Mouse (Mus musculus): ENCODE data around the gene Eme2. TPM values are rescaled to one million over a fixed set of nuclear protein-coding genes. Genes with fewer than 3 reads are reported as not detected.

Gene Eme2
- total and polyA plus RNA-seq, 2 experiments, result 20.5 to 31.2 TPM

GRCm38 (mm10) chr17:24929506-24929905, 34.6 kb upstream of the Eme2 start:
- peaks cover 14% of the 10 kb centered on the region for H3K36me3 ChIP-seq (ENCODE audit: control insufficient read depth, insufficient read depth, low read length)
- peaks cover 9% of the 10 kb centered on the region; the same call in 1 of the 2 replicates for H3K79me2 ChIP-seq (ENCODE audit: control insufficient read depth, insufficient read depth, low read length)
- H3K27ac ChIP-seq (replicated peaks; ENCODE audit: insufficient read depth, low read depth, low read length), result no peak overlapping the region
- 86% methylated on average over 1 of the region's 1 CpGs for WGBS
- H3K9ac ChIP-seq (ENCODE audit: low read depth, low read length), result no peak overlapping the region
- H3K4me1 ChIP-seq (ENCODE audit: control insufficient read depth, insufficient read depth, low read length), result peaks cover 2% of the 10 kb centered on the region; the same call in 1 of the 2 replicates
- no peak overlapping the region for H3K4me3 ChIP-seq (ENCODE audit: insufficient read depth, low read depth, low read length)
- no peaks in the 10 kb centered on the region for H3K27me3 ChIP-seq (ENCODE audit: control insufficient read depth, insufficient read depth, low read length)
- TF ChIP-seq CTCF (IDR thresholded peaks at IDR 0.05; ENCODE audit: low read depth, low read length) (no peak), POLR2A (IDR thresholded peaks at IDR 0.05; ENCODE audit: extremely low read depth, insufficient read depth, low read length) (no peak)
- DNase-seq (ENCODE audit: extremely low read depth, low read depth, low spot score), result no peak

- Histone ChIP-seq H3K36me3 (ENCODE audit: control insufficient read depth, insufficient read depth, low read length) (peaks cover 49% of the 10 kb centered on the region), H3K9ac (ENCODE audit: low read depth, low read length) (no peak overlapping the region), H3K4me3 (ENCODE audit: insufficient read depth, low read depth, low read length) (no peak overlapping the region), H3K4me1 (ENCODE audit: control insufficient read depth, insufficient read depth, low read length) (no peaks in the 10 kb centered on the region), H3K27ac (replicated peaks; ENCODE audit: insufficient read depth, low read depth, low read length) (no peak overlapping the region), H3K79me2 (ENCODE audit: control insufficient read depth, insufficient read depth, low read length) (no peaks in the 10 kb centered on the region; the same call in 1 of the 2 replicates), H3K27me3 (ENCODE audit: control insufficient read depth, insufficient read depth, low read length) (no peaks in the 10 kb centered on the region)
- DNase-seq (ENCODE audit: extremely low read depth, low read depth, low spot score), result no peak
- WGBS, result 95% methylated on average over 1 of the region's 1 CpGs
- TF ChIP-seq POLR2A (IDR thresholded peaks at IDR 0.05; ENCODE audit: extremely low read depth, insufficient read depth, low read length) (no peak), CTCF (IDR thresholded peaks at IDR 0.05; ENCODE audit: low read depth, low read length) (no peak)
Measured at GRCm38 (mm10) chr17:24923246-24923645, 28.4 kb upstream of the Eme2 start.

GRCm38 (mm10) chr17:24913984-24914383, 19.1 kb upstream of the Eme2 start:
- no peak overlapping the region for H3K4me3 ChIP-seq (ENCODE audit: insufficient read depth, low read depth, low read length)
- no peak for DNase-seq (ENCODE audit: extremely low read depth, low read depth, low spot score)
- no peaks in the 10 kb centered on the region for H3K4me1 ChIP-seq (ENCODE audit: control insufficient read depth, insufficient read depth, low read length)
- peaks cover 51% of the 10 kb centered on the region for H3K36me3 ChIP-seq (ENCODE audit: control insufficient read depth, insufficient read depth, low read length)
- H3K9ac ChIP-seq (ENCODE audit: low read depth, low read length), result no peak overlapping the region
- no peaks in the 10 kb centered on the region for H3K27me3 ChIP-seq (ENCODE audit: control insufficient read depth, insufficient read depth, low read length)
- no peaks in the 10 kb centered on the region for H3K79me2 ChIP-seq (ENCODE audit: control insufficient read depth, insufficient read depth, low read length)
- TF ChIP-seq CTCF (IDR thresholded peaks at IDR 0.05; ENCODE audit: low read depth, low read length) (no peak), POLR2A (IDR thresholded peaks at IDR 0.05; ENCODE audit: extremely low read depth, insufficient read depth, low read length) (no peak)
- no peak overlapping the region for H3K27ac ChIP-seq (replicated peaks; ENCODE audit: insufficient read depth, low read depth, low read length)

GRCm38 (mm10) chr17:24907591-24907990, 12.7 kb upstream of the Eme2 start:
- peak; percentile 72 for DNase-seq (ENCODE audit: extremely low read depth, low read depth, low spot score)
- Histone ChIP-seq H3K27ac (replicated peaks; ENCODE audit: insufficient read depth, low read depth, low read length) (no peak overlapping the region), H3K36me3 (ENCODE audit: control insufficient read depth, insufficient read depth, low read length) (peaks cover 43% of the 10 kb centered on the region), H3K4me1 (ENCODE audit: control insufficient read depth, insufficient read depth, low read length) (peaks cover 4% of the 10 kb centered on the region; the same call in 1 of the 2 replicates), H3K4me3 (ENCODE audit: insufficient read depth, low read depth, low read length) (no peak overlapping the region), H3K27me3 (ENCODE audit: control insufficient read depth, insufficient read depth, low read length) (no peaks in the 10 kb centered on the region), H3K9ac (ENCODE audit: low read depth, low read length) (no peak overlapping the region), H3K79me2 (ENCODE audit: control insufficient read depth, insufficient read depth, low read length) (no peaks in the 10 kb centered on the region)
- 49% methylated on average over 2 of the region's 2 CpGs for WGBS
- TF ChIP-seq POLR2A (IDR thresholded peaks at IDR 0.05; ENCODE audit: extremely low read depth, insufficient read depth, low read length) (no peak), CTCF (IDR thresholded peaks at IDR 0.05; ENCODE audit: low read depth, low read length) (no peak)

- H3K27ac ChIP-seq (replicated peaks; ENCODE audit: insufficient read depth, low read depth, low read length), result no peak overlapping the region
- H3K4me1 ChIP-seq (ENCODE audit: control insufficient read depth, insufficient read depth, low read length), result peaks cover 4% of the 10 kb centered on the region; the same call in 1 of the 2 replicates
- no peaks in the 10 kb centered on the region for H3K27me3 ChIP-seq (ENCODE audit: control insufficient read depth, insufficient read depth, low read length)
- H3K36me3 ChIP-seq (ENCODE audit: control insufficient read depth, insufficient read depth, low read length), result peaks cover 32% of the 10 kb centered on the region
- DNase-seq (ENCODE audit: extremely low read depth, low read depth, low spot score), result no peak
- H3K4me3 ChIP-seq (ENCODE audit: insufficient read depth, low read depth, low read length), result no peak overlapping the region
- no peaks in the 10 kb centered on the region for H3K79me2 ChIP-seq (ENCODE audit: control insufficient read depth, insufficient read depth, low read length)
- no peak for TF ChIP-seq POLR2A (IDR thresholded peaks at IDR 0.05; ENCODE audit: extremely low read depth, insufficient read depth, low read length)
- no peak for TF ChIP-seq CTCF (IDR thresholded peaks at IDR 0.05; ENCODE audit: low read depth, low read length)
- WGBS, result 93% methylated on average over 9 of the region's 9 CpGs
- no peak overlapping the region for H3K9ac ChIP-seq (ENCODE audit: low read depth, low read length)
Measured at GRCm38 (mm10) chr17:24903767-24904166, 8.9 kb upstream of the Eme2 start.

- no peak for DNase-seq (ENCODE audit: extremely low read depth, low read depth, low spot score)
- Histone ChIP-seq H3K27ac (replicated peaks; ENCODE audit: insufficient read depth, low read depth, low read length) (no peak overlapping the region), H3K4me1 (ENCODE audit: control insufficient read depth, insufficient read depth, low read length) (peaks cover 4% of the 10 kb centered on the region; the same call in 1 of the 2 replicates), H3K36me3 (ENCODE audit: control insufficient read depth, insufficient read depth, low read length) (peaks cover 29% of the 10 kb centered on the region), H3K9ac (ENCODE audit: low read depth, low read length) (no peak overlapping the region), H3K27me3 (ENCODE audit: control insufficient read depth, insufficient read depth, low read length) (no peaks in the 10 kb centered on the region), H3K4me3 (ENCODE audit: insufficient read depth, low read depth, low read length) (no peak overlapping the region), H3K79me2 (ENCODE audit: control insufficient read depth, insufficient read depth, low read length) (no peaks in the 10 kb centered on the region)
- WGBS, result 77% methylated on average over 9 of the region's 9 CpGs
- no peak for TF ChIP-seq POLR2A (IDR thresholded peaks at IDR 0.05; ENCODE audit: extremely low read depth, insufficient read depth, low read length)
- TF ChIP-seq CTCF (IDR thresholded peaks at IDR 0.05; ENCODE audit: low read depth, low read length), result peak; percentile 56
Measured at GRCm38 (mm10) chr17:24902671-24903474, 8.0 kb upstream of the Eme2 start.
